Mouse (Mus musculus): ENCODE data around the gene Syt8.

DNA sequence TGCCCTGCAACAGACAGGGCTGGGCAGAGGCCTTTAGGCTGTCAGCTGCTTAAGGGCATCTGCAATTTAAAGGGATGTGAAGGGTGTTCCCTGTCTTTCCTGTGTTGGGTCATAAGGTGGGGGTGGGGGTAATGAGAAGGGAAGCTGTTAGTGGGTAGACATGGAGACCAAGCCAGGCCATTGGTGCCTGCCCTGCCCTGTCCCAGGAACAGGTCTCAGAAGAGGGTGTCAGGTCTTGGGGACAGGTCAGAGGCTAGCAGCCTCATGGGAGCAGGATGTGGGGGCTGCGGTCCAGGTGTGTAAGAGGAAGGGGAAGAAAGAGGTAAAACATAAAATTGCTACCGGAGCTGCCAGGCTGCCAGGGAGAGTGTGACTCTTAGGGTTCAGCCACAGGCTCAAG, 26.8 kb downstream of the Syt8 start:
- TF ChIP-seq POLR2A (IDR thresholded peaks at IDR 0.05; ENCODE audit: insufficient read depth, low read length) (no peak), CTCF (IDR thresholded peaks at IDR 0.05; ENCODE audit: low read depth, low read length) (no peak), EP300 (IDR thresholded peaks at IDR 0.05; ENCODE audit: insufficient read depth, low read depth, low read length) (no peak)

Measured in ES-Bruce4 (cell line).